Comparison of ENCODE assay signal across 8 mouse cellular contexts in the genomic region with DNA sequence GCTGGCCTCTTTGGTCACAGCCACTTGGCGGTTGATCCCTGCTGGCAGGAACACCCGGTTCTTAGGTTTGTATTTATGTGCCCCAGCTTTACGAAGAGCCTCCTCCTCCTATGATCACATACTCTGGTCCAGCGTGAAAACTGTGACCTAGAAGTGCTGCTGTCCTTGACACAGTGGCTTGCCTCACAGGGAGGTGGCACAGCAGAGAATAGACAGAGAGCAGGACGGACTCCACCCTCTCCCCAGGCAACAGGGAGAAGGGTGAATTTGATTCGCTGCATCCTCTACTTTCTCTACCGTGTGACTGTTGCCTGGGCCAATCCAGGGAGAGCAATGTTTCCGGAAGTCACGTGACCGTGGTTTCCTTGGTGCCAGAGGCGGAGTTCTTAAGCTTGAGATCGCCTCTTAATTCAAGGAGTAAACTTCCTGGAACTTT. TPM values are rescaled to one million over a fixed set of nuclear protein-coding genes. Genes with fewer than 3 reads are reported as not detected.
DNase-seq lines count a peak whose midpoint lies in the region; ATAC-seq and TF ChIP-seq lines count a peak whose summit lies in the region.

No protein-coding gene starts in this region.

- H3K27me3 ChIP-seq in forebrain, embryonic 15.5 days: peaks cover under 1% of the 10 kb centered on the region; the same call in 1 of the 2 replicates
- H3K27me3 ChIP-seq in intestine, embryonic 14.5 days (replicated peaks; ENCODE audit: control insufficient read depth, insufficient read depth, low read length): no peaks in the 10 kb centered on the region
- H3K27me3 ChIP-seq in liver, adult 2 months (ENCODE audit: control insufficient read depth, insufficient read depth, low read length): no peaks in the 10 kb centered on the region
- H3K27me3 ChIP-seq in midbrain, postnatal 0 days (ENCODE audit: insufficient read depth, low read length): no peaks in the 10 kb centered on the region

- H3K4me3 ChIP-seq in layer of hippocampus, adult 2 months: peak overlapping the region; percentile 8; the same call in 1 of the 2 replicates
- H3K4me3 ChIP-seq in forebrain, embryonic 15.5 days: 0 out of 2 replicates have a peak overlapping the region, but pooled peaks have one; percentile 8
- no peak overlapping the region for H3K4me3 ChIP-seq in intestine, embryonic 14.5 days (ENCODE audit: low read depth, low read length)
- H3K4me3 ChIP-seq in liver, adult 2 months (ENCODE audit: insufficient read depth, low read depth, low read length): no peak overlapping the region
- no peak overlapping the region for H3K4me3 ChIP-seq in midbrain, postnatal 0 days (ENCODE audit: low read depth, low read length)

- H3K9ac ChIP-seq in forebrain, embryonic 15.5 days (replicated peaks): no peak overlapping the region
- no peak overlapping the region for H3K9ac ChIP-seq in intestine, embryonic 14.5 days (ENCODE audit: low read length)
- no peak overlapping the region for H3K9ac ChIP-seq in liver, adult 2 months (ENCODE audit: low read depth, low read length)
- no peak overlapping the region for H3K9ac ChIP-seq in midbrain, postnatal 0 days (replicated peaks; ENCODE audit: low read length, poor library complexity, severe bottlenecking)

- TF ChIP-seq POLR2A in liver, adult 2 months (IDR thresholded peaks at IDR 0.05; ENCODE audit: extremely low read depth, insufficient read depth, low read length): no peak

- no peaks in the 10 kb centered on the region for H3K79me2 ChIP-seq in liver, adult 2 months (ENCODE audit: control insufficient read depth, insufficient read depth, low read length)

- peak in 1 of 2 experiments; percentile 41 for DNase-seq in layer of hippocampus, adult 2 months (ENCODE audit: low spot score in 2 of 2)
- no peak for DNase-seq in layer of hippocampus, postnatal 25 days (ENCODE audit: extremely low spot score in 1 of 2, low spot score in 1 of 2)
- peak; percentile 94 for DNase-seq in adrenal gland, postnatal 14 days
- DNase-seq in intestine, embryonic 14.5 days (ENCODE audit: low spot score): peak; percentile 70
- DNase-seq in liver, adult 2 months (ENCODE audit: extremely low read depth, low read depth, low spot score): peak; percentile 90
- DNase-seq in midbrain, postnatal 0 days (ENCODE audit: low spot score): peak; percentile 73
- no peak for DNase-seq in cerebellum, postnatal 36 days

- H3K4me1 ChIP-seq in forebrain, embryonic 15.5 days: no peaks in the 10 kb centered on the region
- peaks cover 3% of the 10 kb centered on the region; the same call in 1 of the 2 replicates for H3K4me1 ChIP-seq in intestine, embryonic 14.5 days (replicated peaks; ENCODE audit: control insufficient read depth, insufficient read depth, low read length)
- H3K4me1 ChIP-seq in liver, adult 2 months (ENCODE audit: control insufficient read depth, insufficient read depth, low read length): peaks cover 25% of the 10 kb centered on the region
- H3K4me1 ChIP-seq in midbrain, postnatal 0 days (ENCODE audit: insufficient read depth, low read length): no peaks in the 10 kb centered on the region

- no peaks in the 10 kb centered on the region for H3K36me3 ChIP-seq in forebrain, embryonic 15.5 days
- H3K36me3 ChIP-seq in intestine, embryonic 14.5 days (ENCODE audit: control insufficient read depth, insufficient read depth, low read length): 0 out of 2 replicates have a peak, but pooled peaks cover 6% of the 10 kb centered on the region
- H3K36me3 ChIP-seq in liver, adult 2 months (ENCODE audit: control insufficient read depth, insufficient read depth, low read length): peaks cover 12% of the 10 kb centered on the region
- peaks cover 4% of the 10 kb centered on the region for H3K36me3 ChIP-seq in midbrain, postnatal 0 days (ENCODE audit: insufficient read depth, low read length)

- 23% methylated on average over 12 of the region's 12 CpGs for WGBS in forebrain, embryonic 15.5 days
- WGBS in intestine, embryonic 14.5 days: 17% methylated on average over 12 of the region's 12 CpGs
- 33% methylated on average over 12 of the region's 12 CpGs for WGBS in liver, adult 2 months
- WGBS in midbrain, postnatal 0 days: 23% methylated on average over 12 of the region's 12 CpGs

- H3K4me2 ChIP-seq in forebrain, embryonic 15.5 days (replicated peaks): peak overlapping the region; percentile 26
- H3K4me2 ChIP-seq in intestine, embryonic 14.5 days (ENCODE audit: low read length): peak overlapping the region; percentile 18
- H3K4me2 ChIP-seq in midbrain, postnatal 0 days (ENCODE audit: low read depth, low read length, poor library complexity, severe bottlenecking): peak overlapping the region; percentile 20; the same call in 1 of the 2 replicates

- H3K27ac ChIP-seq in layer of hippocampus, adult 2 months: peak overlapping the region; percentile 64; the same call in 1 of the 2 replicates
- H3K27ac ChIP-seq in forebrain, embryonic 15.5 days (replicated peaks): no peak overlapping the region
- H3K27ac ChIP-seq in intestine, embryonic 14.5 days (ENCODE audit: low read depth): peak overlapping the region; percentile 77; the same call in 1 of the 2 replicates
- H3K27ac ChIP-seq in liver, adult 2 months (replicated peaks; ENCODE audit: insufficient read depth, low read depth, low read length): peak overlapping the region; percentile 57
- no peak overlapping the region for H3K27ac ChIP-seq in midbrain, postnatal 0 days (ENCODE audit: low read depth, low read length)

- no peak for TF ChIP-seq CTCF in layer of hippocampus, adult 2 months (conservative IDR thresholded peaks at IDR 0.05)
- TF ChIP-seq CTCF in liver, adult 2 months (IDR thresholded peaks at IDR 0.05; ENCODE audit: low read depth, low read length): no peak
- TF ChIP-seq CTCF in midbrain, postnatal 0 days (IDR thresholded peaks at IDR 0.05): no peak

- no peaks in the 10 kb centered on the region for H3K9me3 ChIP-seq in forebrain, embryonic 15.5 days
- H3K9me3 ChIP-seq in intestine, embryonic 14.5 days (ENCODE audit: control insufficient read depth, low read length): no peaks in the 10 kb centered on the region
- no peaks in the 10 kb centered on the region for H3K9me3 ChIP-seq in midbrain, postnatal 0 days (ENCODE audit: low read length)

- peak; percentile 61; the same call in 1 of the 2 replicates for ATAC-seq in forebrain, embryonic 15.5 days (replicated peaks)
- peak; percentile 61 for ATAC-seq in intestine, embryonic 14.5 days (replicated peaks; ENCODE audit: low FRiP score, low TSS enrichment, low read depth)
- ATAC-seq in midbrain, postnatal 0 days (ENCODE audit: low FRiP score): no peak; the same call in 1 of the 2 replicates

RNA-seq across cellular contexts. Expression of a gene that starts 7.0 kb away (rescaled TPM):
- not detected for total RNA-seq in layer of hippocampus, adult 2 months (2021)
- total RNA-seq in layer of hippocampus, postnatal 25 days (2021): not detected
- total RNA-seq in adrenal gland, postnatal 14 days (2021): 0.37 TPM in 1 of 2 replicates, not detected in the other
- polyA plus RNA-seq in forebrain, embryonic 15.5 days (2015; fragmentation: Nextera tagmentation; extraction: Ambion mirVana): 0.17 TPM in 1 of 2 replicates, not detected in the other
- polyA plus RNA-seq in intestine, embryonic 14.5 days (2014; fragmentation: Nextera tagmentation; extraction: Ambion mirVana): 56.8 and 62.5 TPM in 2 replicates
- total RNA-seq in liver, adult 2 months (2014; rRNA removed): 0.34 and 0.46 TPM in 2 replicates
- 0.60 and 0.64 TPM in 2 replicates for polyA plus RNA-seq in liver, adult 2 months (2012; rRNA removed)
- 0.27 TPM in 1 of 2 replicates, not detected in the other for total RNA-seq in midbrain, postnatal 0 days (2014; rRNA removed)
- 0.51 and 0.56 TPM in 2 replicates for polyA plus RNA-seq in midbrain, postnatal 0 days (2015; fragmentation: Nextera tagmentation; extraction: Ambion mirVana)

RNA-seq across cellular contexts. Expression of a gene that starts 8.8 kb away (rescaled TPM):
- 10 to 100 TPM; 36.7 to 36.8 TPM for total RNA-seq in layer of hippocampus, adult 2 months (2021)
- total RNA-seq in layer of hippocampus, postnatal 25 days (2021): 10 to 100 TPM; 35.1 to 37.9 TPM
- total RNA-seq in adrenal gland, postnatal 14 days (2021): 28.3 and 31.9 TPM in 2 replicates
- polyA plus RNA-seq in forebrain, embryonic 15.5 days (2015; fragmentation: Nextera tagmentation; extraction: Ambion mirVana): 20.7 and 21.5 TPM in 2 replicates
- polyA plus RNA-seq in intestine, embryonic 14.5 days (2014; fragmentation: Nextera tagmentation; extraction: Ambion mirVana): 40.9 and 44.1 TPM in 2 replicates
- total RNA-seq in liver, adult 2 months (2014; rRNA removed): 113 and 126 TPM in 2 replicates
- polyA plus RNA-seq in liver, adult 2 months (2012; rRNA removed): 170 and 175 TPM in 2 replicates
- 26.9 and 28.6 TPM in 2 replicates for total RNA-seq in midbrain, postnatal 0 days (2014; rRNA removed)
- polyA plus RNA-seq in midbrain, postnatal 0 days (2015; fragmentation: Nextera tagmentation; extraction: Ambion mirVana): 36.8 and 37.4 TPM in 2 replicates

RNA-seq across cellular contexts. Expression of a gene that starts 18.6 kb away (rescaled TPM):
- 10 to 100 TPM; 34.5 to 41.6 TPM for total RNA-seq in layer of hippocampus, adult 2 months (2021)
- 10 to 100 TPM; 35.8 to 37.2 TPM for total RNA-seq in layer of hippocampus, postnatal 25 days (2021)
- 48.6 and 49.9 TPM in 2 replicates for total RNA-seq in adrenal gland, postnatal 14 days (2021)
- polyA plus RNA-seq in forebrain, embryonic 15.5 days (2015; fragmentation: Nextera tagmentation; extraction: Ambion mirVana): 106 and 109 TPM in 2 replicates
- polyA plus RNA-seq in intestine, embryonic 14.5 days (2014; fragmentation: Nextera tagmentation; extraction: Ambion mirVana): 64.2 and 70.1 TPM in 2 replicates
- total RNA-seq in liver, adult 2 months (2014; rRNA removed): 44.1 and 52.2 TPM in 2 replicates
- polyA plus RNA-seq in liver, adult 2 months (2012; rRNA removed): 36.6 and 50.5 TPM in 2 replicates
- total RNA-seq in midbrain, postnatal 0 days (2014; rRNA removed): 43.6 and 48.3 TPM in 2 replicates
- 83.9 and 85.1 TPM in 2 replicates for polyA plus RNA-seq in midbrain, postnatal 0 days (2015; fragmentation: Nextera tagmentation; extraction: Ambion mirVana)

RNA-seq across cellular contexts. Expression of a gene that starts 47.8 kb away (rescaled TPM):
- 10 to 100 TPM; 15.9 to 17.2 TPM for total RNA-seq in layer of hippocampus, adult 2 months (2021)
- total RNA-seq in layer of hippocampus, postnatal 25 days (2021): 10 to 100 TPM; 12.8 to 15.0 TPM
- 15.5 and 18.3 TPM in 2 replicates for total RNA-seq in adrenal gland, postnatal 14 days (2021)
- polyA plus RNA-seq in forebrain, embryonic 15.5 days (2015; fragmentation: Nextera tagmentation; extraction: Ambion mirVana): 14.9 and 16.1 TPM in 2 replicates
- polyA plus RNA-seq in intestine, embryonic 14.5 days (2014; fragmentation: Nextera tagmentation; extraction: Ambion mirVana): 18.6 and 18.7 TPM in 2 replicates
- total RNA-seq in liver, adult 2 months (2014; rRNA removed): 0.28 and 0.54 TPM in 2 replicates
- polyA plus RNA-seq in liver, adult 2 months (2012; rRNA removed): 3.4 and 3.8 TPM in 2 replicates
- total RNA-seq in midbrain, postnatal 0 days (2014; rRNA removed): 5.2 and 5.9 TPM in 2 replicates
- 13.4 and 13.7 TPM in 2 replicates for polyA plus RNA-seq in midbrain, postnatal 0 days (2015; fragmentation: Nextera tagmentation; extraction: Ambion mirVana)

Comparison
In these comparisons a context has a peak if more than half of its experiments do, and no peak if none do; other contexts are left out.
1. DNase-seq: peak in adrenal gland, postnatal 14 days (single experiment), intestine, embryonic 14.5 days (single experiment), liver, adult 2 months (single experiment) and midbrain, postnatal 0 days (single experiment); none in layer of hippocampus, postnatal 25 days (0 of 2) and cerebellum, postnatal 36 days (0 of 2).
2. H3K27ac ChIP-seq: peak in layer of hippocampus, adult 2 months (single experiment), intestine, embryonic 14.5 days (single experiment) and liver, adult 2 months (single experiment); none in forebrain, embryonic 15.5 days (single experiment) and midbrain, postnatal 0 days (single experiment).
3. H3K4me3 ChIP-seq: peak in layer of hippocampus, adult 2 months (single experiment) and forebrain, embryonic 15.5 days (single experiment); none in intestine, embryonic 14.5 days (single experiment), liver, adult 2 months (single experiment) and midbrain, postnatal 0 days (single experiment).
4. Peak in every context shown above with its lines, with median percentiles within 50 percentile points of each other: H3K4me2 ChIP-seq.